Mouse (Mus musculus): ENCODE data around the gene Grm4.

The Grm4 gene

DNA sequence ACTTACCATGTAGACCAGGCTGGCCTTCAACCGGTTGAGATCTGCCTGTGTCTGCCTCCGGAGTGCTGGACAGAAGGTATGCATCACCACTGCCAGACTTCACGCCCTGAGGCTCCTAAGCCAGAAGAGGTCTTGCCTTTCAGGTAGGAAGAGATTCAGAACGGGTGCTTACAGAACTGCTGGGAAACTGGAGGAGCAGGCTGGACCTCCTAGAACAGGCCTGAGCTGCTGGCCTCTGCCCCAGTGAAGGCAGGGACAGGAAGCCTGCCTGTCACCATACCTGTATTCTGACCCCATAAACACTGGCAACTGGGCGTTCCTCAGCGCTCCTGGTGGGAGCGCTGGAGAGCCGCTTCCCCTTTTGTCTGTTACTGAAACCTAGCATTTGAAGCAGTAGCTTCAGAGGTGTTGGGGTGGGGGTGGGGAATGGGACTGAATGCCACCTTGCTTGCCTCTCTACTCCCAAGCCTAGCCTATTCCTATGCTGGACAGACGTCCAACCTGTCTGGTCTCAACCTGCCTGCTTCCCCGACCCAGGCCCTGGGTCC, 30.3 kb upstream of the Grm4 start:
- peak in 1 of 2 experiments; percentile 30 for DNase-seq

DNA sequence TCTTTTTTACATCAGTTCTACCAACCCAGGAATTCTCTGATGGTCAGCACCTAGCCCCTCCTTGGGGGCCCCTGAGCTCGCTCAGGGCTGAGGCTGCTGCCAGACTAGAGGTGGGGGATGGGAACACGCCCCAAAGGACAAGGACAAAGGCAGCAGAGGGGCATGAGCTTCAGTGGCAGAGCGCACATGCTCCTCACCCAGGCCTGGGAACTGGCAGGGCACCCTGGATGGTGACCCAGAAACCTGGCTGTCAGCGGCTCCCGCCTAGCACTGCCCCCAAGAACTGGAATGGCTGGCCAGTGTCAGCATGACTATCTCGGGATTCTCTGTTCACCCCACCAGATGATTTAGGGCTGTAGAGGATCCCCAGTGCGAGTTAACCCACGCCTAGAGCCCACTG, 28.0 kb upstream of the Grm4 start:
- DNase-seq: peak in 1 of 2 experiments; percentile 30

DNA sequence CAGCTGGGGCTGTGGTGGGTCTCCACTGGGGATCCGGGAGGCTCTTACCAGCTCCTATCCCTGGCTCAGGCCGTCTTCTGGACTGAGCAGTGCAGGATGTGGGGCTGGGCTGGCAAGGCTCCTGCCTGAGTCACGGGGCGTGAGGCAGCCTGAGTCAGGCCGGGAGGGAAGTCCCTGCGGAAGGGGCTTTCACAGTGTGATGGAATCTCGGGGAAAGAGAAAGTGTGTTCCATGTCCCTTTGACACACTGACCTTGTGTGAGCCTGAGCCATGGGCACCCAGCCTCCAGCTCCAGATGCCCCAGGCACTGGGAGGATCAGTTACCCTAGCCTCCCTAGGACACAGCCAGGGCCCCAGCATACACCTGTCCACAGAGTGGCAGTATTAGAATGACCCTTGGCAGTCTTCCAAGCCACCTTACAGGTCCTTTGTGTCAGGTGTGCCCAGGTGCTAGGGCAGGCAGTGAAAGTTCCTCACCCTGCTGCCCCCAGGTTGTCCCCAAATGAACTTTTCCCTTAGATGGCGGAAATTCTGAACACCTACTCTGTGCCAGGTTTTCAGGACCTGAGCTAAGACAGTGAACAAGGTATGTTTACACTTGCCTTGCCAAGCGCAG, 26.2 kb upstream of the Grm4 start:
- peak; percentile 32 to 64 for DNase-seq

DNA sequence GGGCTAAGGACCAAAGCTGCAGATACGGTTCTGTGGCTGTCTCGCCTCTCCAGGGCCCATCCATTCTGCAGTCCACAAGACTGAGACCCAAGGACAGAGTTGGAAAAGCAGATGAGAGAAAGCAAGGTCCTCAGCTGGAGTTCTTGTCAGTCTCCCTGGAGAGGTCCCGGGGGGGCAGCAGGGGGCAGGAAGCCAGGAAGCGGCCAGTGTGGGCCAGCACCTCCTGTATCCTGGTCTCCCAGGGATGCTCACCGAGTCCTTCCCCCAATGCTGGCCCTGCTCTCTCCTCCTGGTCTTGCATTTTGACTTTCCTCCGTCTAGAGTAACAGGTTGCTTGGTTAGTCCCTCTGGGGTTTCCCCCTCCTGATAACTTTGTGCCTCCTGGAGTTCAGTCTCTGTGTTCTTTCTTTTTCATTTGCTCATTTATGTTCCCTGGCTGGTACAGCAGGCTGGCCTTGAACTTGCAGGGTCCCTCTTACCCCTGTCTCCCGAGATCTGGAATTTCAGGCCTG, 25.4 kb upstream of the Grm4 start:
- DNase-seq: no peak

DNA sequence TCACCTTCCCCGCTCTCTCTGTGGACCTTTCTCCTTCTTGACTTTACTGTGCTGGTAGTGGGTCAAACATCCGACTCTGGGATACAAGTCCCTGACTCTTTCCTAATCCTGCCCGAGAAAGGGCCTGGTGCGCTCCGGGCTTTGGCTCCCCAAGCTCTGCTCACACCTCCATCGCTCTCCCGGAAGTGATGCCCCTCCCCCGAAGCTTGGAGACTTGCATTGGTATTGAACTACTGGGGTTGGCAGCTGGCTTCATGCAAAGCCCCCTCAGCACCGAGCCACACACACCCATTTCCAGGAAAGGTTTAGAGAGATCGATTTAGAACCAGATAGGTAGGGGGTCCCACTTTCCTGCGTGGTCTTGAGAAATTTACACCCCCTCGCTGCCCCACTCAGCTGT, 24.8 kb upstream of the Grm4 start:
- no peak for DNase-seq

DNA sequence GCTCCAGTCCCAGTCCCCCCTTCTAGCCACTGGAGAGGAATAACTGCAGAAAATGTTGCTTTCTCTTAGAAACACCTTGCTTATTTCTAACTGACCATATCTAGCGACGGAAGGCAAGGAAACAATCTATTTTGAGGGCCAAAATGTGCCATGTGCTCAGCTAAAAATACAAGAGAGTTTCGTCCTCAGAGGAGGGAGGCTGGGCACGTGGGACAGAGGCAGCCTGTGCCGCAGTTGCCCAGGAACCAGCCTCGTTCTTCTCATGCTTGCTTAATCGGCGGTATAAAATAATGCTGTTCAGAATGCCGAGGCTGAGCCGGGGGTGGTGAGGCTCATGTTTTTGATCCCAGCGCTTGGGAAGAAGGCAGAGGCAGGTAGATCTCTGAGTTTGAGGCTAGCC, 23.3 kb upstream of the Grm4 start:
- no peak for DNase-seq

DNA sequence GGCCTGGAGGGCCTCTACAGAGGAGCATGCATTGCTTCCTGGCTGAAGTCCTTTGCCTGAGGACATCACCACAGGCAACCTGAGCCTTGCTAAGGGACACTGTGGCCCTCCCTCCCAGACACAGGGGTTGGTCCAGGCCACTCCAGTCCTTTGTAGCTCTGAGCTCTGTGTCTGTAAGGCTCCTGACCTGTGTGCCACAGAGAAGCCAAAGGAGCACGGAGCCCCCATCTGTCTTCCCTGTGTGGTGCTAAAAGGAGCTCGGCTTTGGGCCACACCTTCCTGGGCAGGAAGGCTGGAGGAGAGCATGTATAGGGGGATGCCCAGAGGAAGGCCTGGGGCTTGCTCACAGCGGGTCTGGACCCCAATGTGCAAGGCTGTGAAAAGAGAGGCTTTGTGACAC, 20.8 kb upstream of the Grm4 start:
- no peak for DNase-seq

DNA sequence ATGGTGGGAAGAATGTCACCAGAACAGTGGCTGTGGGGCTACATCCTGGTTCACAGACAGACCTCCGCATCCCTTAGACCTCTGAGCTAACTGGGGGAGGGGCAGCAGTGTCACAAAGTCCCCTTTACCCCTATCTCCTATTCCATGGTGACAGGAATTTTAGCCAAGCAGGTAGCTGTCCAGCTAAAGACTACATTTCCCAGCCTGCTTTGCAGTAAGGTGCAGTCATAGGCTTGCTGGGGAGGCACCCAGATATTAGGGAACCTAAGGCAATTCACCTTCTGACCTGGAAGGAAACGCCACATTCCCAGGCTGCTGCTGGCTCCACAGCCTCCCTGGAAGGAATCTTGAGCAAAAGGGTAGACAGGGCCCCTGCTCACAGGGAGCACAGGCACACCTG, 20.1 kb upstream of the Grm4 start:
- DNase-seq: no peak

DNA sequence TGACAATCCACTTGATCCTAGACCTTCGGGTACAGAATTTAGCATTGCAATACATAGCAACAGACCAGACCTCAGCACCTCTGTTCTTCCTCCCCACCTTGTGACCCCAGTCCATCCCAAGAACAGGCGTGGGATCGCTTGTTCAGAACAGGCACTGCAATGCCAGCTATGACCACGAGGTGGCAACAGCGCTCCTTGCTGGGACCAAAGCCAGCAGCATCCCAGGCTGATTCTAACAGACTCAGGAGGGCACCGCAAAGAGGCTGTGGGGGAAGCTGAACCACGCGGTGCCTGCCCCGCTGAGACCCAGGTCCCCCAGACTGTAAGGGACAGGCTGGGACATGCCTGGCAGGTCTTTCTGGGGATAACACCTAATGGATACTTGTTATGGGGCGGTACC, 13.5 kb upstream of the Grm4 start:
- DNase-seq: peak; percentile 79 to 91

DNA sequence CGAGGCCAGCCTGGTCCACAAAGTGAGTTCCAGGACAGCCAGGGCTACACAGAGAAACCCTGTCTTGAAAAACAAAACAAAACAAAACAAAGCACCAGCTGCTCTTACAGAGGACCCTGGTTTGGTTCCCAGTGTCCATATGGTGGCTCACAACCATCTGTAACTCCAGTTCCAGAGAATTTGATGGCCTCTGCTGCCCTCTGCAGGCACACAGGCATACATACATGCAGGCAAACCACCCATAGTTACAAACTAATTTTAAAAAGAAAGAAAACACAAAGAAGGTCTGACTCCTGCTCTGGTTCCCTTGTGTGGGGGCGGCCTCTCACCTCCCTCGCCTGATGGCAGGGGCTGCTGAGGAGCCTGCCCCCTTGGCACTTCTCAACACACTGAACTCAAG, 12.2 kb upstream of the Grm4 start:
- DNase-seq: no peak

DNA sequence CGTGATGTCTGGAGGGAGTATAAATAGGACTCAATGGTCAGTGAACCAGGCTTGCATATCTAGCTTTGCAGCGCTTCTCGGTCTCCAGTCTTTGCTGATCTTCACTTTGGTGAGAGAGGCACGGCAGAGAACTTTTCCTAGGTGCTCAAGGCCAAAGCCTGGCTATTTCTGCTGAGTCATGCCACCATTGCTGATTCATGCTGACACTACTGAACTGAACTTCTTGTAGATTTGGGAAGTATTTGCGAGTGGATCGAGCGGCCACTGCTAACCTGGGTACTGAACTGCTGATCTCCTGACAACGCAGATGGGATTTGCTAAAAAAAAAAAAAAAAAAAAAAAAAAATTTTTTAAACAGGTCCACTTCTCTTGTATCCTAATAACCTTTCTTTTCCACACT, 10.9 kb upstream of the Grm4 start:
- DNase-seq: no peak

DNA sequence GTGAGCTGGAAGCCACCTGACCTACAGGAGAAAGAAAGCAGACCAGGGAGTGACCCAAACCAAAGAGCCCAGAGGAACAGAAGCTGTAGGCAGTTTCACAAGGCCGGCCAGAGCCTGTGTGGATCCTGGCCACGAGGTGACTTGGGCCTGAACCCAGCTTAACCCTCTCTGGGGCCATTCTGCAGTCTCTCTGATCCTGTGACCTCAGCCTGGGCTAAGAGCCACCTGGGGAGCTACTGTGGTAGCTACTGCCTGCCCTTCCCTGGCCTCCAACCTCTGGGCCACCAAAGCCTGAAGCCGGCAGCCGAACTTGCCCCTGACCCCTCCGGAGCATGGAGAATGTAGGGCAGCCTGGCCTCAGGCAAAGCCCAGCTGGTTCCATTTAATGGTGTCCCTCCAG, 7.6 kb upstream of the Grm4 start:
- no peak for DNase-seq

DNA sequence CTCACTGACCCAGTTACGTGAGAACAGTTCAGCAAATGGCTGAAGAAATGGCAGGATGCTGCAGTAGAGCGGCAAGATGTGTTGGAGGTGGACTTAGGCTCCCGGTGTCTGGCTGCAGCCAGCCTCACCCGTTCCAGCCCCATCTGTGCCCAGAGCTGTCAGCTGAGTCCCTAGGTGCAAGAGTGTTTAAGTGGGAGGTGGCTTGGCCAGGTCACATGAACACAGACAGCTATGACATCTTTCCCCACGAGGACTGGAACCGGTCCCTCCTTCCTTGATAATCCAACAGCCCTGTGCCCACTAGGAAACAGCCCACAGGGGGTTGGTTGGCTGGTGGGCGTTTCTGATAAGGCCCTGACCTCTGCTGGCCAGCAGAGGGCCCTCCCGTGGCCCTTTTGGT, 6.8 kb upstream of the Grm4 start:
- no peak for DNase-seq

DNA sequence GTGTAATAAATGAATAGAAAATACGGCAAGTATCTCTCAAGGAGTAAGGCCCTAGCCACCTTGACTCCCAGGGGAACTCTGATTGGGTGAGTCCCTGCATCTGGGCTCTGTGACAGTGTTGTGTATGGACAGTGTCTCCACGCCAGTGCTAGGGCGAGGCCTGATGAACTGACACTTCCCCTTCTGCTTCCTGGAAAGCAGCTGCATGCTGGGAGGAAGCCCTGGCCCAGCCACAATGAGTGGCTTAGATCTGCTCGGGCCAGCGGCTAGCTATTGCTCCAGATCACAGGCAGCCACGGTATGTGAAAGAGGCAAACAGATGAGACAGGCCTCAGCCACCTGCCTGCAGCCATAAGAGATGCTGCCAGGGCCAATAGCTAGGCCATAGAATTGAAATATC, 6.0 kb upstream of the Grm4 start:
- no peak for DNase-seq

DNA sequence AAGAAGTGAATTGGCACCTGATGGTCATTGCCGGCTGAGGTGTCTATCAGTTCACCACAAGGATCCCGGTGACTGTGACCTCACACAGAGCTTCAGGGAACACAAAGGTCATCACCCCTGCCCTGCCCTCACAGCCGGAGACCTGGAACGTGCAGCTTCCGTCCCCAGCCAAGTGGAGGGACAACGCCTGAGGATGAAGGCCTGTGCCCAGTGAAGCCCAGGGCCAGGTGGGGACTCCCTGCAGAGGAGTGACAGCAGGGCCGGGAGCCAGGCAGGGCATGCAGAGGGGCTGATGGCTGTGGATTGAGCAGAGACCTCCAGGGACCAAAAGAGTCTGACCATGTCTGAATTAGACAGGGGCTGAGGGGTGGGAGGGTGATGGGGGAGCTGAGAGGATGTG, 1.9 kb upstream of the Grm4 start:
- no peak for DNase-seq

DNA sequence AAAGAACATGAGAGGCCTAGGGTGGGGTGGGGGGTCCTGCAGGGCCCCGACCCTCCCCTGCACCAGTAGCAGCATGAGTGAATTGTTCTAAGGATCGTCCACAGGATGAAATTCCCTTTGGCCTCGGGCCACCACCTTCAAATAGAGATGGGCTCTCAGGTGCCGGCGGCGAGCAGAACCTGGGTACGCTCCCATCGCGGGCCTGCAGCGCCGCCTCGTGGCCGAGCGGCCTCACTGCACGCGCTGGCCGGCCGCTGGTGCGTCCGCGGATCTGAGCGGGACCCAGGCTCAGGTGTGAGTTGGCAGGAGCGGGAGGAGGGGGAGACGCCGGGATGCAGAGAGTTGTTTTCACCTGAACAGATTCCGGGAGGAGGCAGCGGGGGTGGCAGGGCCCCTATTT, 646 bp downstream of the Grm4 start:
- peak; percentile 45 to 65 for DNase-seq

DNA sequence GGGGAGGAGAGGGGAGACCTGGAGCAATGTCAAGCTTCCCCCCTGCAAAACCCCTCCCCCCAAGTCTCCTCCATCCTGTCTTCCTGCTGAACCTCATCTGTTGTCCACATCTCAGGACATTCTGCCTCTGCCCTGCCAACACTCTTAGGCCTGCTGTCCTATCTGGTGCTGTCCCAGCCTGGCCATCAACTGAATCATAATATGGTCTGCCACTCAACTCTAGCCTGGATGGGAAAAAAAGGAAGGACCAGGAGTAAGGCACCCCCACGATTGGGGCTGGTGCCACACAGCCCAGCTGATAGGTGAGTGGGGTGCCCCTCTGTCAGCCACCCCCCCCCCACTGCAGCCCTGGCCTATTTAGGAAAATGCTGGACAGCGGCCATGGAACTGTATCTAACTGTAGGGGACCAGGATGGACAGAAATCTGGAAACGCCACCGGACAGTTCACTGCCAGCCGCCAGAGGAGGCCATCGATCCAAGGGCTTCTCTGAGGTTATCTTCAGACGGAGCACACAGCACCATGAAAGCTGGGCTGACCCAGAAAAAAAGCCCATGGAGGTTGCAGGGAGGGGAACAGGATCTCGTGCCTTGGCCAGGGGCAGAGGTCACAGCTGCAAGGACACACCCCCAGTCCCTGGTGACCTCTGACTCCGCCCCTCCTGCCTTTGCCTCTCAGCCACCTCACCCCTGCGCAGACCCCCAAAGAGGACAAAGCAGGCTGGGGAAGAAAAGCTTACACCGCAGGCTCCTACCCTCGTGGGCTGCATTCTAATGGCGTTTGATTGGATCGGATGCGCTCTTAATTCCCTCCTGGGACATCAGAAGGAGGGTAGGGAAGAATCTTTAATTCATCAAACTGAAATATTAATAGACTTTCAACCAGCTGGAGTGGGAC, 2.3 kb downstream of the Grm4 start:
- DNase-seq: no peak

DNA sequence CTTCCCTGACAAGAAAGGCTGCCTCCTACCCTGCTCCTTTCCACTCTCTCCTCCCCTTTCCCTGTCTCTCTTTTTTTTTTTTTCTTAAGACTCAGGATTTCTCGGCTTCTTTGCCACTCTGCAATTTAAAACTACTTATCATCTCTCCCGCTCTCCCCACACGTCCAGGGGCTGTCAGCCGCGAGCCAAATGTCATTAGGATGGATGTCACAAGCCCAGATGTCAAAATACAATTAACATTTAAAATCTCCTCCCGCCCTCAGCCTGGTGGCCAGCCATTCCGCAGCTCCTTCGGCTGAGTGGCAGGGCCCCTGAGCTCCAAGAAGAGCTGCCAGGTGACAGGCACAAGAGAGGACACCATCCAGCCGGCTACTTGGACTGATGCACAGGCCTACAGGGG, 2.9 kb downstream of the Grm4 start:
- no peak for DNase-seq

DNA sequence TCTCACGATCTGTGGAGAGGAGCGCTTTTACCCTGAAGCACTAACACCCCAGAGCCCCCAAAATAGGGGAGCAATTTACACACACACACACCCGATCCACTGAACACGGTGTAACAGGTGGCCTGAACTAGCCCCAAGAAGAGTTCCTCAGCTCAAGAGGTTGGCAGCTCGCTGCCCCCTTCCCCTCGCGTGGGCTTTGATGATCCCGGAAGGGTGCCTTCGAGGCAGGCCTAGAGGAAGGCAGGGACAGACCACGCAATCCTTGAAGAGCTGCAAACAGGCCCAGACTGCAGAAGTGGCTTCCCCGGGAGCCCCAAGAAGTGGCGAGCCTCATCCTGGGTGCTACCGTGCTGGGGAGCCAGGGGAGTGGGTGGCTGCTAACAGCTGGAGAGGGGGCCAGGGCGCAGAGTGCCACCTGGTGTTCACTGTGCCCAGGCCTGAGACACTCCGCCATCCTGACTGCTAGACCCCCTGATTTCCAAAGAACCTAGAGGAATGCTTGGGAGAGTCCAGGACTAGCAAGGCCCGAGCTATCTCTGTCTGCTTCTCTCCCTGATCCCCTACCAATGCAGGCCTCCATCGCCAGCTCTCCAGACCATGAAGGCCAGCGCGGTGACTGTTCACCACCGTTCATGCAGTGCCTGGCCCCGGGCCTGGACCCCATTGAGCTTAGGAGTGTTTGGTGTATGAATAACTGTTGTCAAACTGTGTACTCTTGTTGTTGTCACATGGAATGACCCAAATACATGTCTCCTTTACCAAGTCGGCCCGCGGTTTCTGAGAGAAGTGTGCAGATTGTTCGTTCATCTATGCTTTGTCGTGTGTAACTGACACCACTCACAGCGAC, 7.1 kb downstream of the Grm4 start:
- no peak for DNase-seq

DNA sequence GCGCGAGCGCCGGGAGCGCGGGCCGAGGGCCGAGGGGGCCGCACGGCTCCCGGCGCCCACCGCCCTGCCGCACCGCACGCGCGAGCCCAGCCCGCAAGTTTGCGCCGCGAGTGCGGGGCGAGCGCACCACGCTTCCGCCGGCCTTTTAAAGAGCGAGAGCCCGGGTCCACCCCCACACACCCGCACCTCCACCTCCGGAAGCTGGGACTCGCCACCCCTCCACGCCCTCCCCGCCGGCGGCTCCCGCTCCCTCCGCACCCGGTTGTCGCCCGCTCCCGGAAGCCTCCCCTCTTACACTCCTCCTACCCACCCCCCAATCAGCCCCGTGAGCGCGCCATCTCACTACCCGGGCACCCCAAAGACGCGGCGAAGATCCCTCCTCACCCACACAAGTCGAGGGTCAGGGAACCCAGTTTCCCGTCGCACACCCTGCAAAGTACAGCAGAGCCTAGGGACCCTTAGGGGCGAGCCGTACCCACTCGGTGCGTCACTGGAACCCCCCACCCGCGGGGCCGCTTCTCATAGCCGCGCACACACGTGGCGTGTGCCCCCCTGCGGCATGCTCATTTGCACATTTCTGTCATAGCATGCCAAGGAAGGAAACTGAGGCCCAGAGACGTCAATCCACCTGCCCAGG, 7.8 kb downstream of the Grm4 start:
- no peak for DNase-seq

DNA sequence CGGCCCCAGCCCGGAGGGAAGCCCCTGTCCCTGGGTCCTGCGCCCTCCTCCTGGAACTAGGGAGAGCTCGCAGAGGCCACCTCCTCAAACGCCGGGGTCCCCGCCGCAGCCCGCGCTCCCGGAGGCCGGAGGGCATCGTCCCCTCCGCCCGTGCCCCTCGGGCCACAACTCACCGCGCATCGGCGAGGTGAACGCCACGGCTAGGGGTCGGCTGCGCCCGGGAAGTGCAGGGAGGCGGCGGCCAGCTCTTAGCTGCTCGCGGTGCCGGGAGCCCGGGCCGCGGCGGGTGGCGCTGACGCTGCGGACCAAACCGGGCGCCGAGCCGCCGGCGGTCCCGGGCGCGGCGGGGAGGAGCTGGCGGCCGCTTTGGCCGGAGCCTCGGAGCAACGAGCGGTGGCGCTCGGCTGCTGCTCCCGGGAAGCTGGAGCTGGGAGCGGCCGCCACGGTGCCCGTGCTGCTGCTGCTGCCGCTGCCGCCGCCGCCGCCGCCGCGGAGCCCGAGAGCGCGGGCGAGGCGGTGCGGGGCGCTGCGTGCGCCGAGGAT, 8.5 kb downstream of the Grm4 start:
- no peak for DNase-seq

DNA sequence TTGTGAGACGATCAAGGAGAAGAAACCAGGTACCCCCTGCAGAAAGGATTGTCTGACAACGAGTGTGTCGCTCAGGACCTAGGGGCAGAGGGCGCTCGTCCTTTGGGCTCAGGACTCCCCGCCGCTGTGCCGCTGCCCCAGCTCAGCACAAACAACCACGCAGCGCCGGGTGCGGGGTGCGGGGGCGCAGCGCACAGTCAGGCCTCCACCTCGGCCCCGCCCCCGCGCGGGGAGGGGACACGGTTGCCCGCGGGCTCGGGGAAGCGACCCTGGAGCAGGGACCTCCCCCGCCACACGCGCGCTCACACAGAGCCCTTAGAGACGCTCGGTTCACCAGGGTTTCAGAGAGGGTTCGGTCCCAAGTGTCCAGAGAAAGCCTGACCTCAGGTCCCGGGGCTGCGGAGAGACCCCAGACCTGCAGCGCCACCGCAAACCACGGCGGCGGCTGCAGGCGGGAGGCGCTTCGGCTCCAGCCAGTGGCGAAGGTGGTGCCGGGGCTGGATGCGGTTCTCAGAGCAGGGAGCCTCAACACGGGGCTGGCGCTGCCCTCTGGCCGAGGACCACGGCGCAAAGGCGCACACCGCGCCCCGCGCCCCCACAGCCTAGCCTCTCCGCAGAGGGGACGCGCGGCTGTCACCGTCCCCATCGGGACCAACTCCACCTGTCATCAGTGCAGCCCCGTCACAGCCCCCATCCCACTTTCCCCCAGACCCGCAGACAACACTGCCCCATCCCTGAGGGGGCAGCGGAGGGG, 9.2 kb downstream of the Grm4 start:
- no peak for DNase-seq

All from kidney, postnatal 25 days (tissue).